Mouse (Mus musculus): ENCODE measurements around the gene Gm28308.

Gene Gm28308

DNA sequence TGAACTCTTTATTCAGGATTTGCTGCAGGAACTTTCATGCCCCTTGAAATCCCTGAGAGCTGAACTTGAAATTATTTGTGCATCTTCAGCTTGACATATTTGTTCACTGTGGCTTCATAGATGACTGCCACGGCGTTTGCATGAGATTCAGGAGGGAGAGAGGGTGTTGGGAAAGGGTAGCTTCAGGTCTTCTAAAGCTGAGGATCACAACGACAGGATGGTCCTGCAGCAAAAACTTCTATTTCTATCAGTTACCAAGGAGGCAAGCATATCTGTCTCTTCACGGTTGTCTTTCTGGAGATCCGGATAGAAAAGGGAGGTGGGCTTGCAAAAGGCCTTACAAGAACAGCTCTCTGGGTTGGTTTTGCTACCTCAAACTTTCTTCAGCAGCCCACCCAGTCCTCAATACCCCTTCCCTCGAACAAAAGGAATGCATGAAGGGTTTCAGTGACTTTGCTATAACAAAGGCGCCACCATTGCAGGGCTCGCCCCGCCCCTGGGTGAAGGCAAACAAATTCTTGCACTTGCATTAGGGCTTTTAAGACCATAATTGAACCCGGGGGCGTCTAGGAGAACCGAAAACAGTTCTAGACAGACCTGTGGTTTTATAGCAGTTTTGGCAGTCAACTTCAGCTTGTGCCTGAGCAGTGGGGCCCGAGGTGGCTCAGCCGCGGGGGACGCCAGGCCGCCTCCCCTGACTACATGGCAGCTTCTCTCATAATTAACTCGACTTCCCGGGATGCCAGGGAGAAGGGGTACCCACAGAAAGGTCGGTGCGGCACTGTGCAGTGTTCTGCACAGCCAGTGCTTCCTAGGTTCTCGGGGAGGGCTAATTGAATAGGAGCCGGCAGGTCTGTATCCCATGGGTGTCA, 34.9 kb upstream of the Gm28308 start:
- intact Hi-C loops (cut with DNase I): no loop called here

DNA sequence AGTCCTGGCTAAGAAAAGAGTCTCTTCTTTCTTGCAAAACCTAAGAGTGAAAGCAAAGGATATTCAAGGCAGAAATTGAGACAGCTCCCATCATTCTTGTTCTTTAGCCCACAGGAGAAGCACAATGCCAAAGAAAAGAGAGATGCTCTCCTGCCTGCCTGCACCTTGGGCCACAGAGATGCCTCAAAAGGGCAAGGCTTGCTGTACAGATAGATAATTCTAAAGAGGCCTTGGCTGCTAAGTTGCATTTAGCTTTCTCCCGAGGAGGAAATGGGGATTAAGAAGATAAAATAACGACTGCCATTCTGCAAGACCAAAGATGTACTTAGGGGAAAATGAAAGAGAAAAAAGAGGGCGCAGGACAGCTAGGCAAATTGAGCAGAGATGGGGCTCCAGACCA, 33.8 kb upstream of the Gm28308 start:
- intact Hi-C loops (cut with DNase I): no loop called here

DNA sequence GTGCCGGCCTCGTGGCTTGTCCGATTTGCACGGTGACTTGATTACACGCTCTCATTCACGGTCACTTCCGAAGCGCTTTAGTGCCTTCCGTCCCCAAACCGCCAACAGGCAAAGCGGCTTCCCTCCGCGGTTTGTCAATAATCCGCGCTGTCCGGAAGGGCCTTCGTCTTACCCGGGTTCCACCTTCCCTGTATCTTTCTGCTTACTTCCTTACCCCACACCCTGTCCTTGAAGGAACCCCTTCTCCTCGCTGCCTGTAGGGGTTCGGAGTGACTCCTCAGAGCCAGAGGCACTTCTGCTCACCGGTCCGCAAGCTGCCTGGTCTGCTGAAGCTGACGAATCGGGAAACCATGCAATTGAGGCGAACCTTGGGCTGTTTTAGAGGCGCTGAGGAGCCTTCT, 33.3 kb upstream of the Gm28308 start:
- intact Hi-C loops (cut with DNase I): no loop called here

DNA sequence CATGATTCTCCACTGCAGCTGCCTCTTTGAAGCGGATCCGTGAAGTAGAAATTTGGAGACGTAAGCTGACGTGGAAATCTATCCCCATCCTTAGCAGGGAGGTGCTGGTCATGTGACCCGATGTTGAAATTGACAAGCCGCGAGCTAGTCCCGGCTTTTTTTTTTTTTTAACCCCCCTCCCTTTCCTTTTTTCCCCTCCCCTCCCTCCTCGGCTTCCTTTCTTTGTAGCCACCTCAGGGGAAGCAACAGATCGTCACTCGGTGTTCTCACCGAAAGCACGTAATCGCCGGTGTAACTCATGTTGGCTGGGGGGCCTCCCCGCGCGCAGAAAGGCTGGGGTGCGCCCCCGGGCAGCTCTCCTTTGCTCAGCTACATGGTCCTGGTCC, 32.6 kb upstream of the Gm28308 start, which contains the start of gene Hoxa11:
Hoxa11 (minus strand) TSS at position 54 of the 386 bp plus-strand sequence.
- intact Hi-C loops (cut with DNase I): no loop called here

DNA sequence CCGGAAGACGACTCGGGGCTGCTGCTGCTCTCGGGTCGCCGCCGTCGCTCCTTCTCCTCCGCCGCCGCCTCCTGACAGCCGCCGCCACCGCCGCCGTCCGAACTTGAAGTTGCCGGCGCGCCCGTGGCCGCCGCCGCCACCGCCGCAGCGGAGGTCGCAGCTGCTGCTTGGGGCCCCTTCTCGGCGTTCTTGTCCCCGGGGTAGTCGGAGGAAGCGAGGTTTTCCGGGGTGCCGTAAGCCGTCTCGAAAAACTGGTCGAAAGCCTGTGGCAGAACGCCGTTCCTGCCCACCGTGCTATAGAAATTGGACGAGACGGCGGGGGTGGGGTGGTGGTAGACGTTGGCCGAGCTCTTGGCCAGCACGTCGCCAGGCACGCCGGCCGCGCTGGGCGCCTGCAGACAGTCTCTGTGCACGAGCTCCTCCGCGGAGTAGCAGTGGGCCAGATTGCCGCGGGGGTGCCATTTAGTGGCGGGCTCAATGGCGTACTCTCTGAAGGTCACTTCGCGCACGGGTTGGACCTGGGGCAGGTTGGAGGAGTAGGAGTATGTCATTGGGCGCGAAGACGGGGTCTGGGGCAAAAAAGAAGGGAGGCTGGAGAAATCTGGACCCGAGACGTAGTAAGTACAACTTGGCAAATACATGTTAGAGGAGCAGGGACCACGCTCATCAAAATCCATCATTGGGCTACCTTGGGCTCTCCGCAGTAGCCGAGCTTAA, 32.1 kb upstream of the Gm28308 start:
- intact Hi-C loops (cut with DNase I): no loop called here

DNA sequence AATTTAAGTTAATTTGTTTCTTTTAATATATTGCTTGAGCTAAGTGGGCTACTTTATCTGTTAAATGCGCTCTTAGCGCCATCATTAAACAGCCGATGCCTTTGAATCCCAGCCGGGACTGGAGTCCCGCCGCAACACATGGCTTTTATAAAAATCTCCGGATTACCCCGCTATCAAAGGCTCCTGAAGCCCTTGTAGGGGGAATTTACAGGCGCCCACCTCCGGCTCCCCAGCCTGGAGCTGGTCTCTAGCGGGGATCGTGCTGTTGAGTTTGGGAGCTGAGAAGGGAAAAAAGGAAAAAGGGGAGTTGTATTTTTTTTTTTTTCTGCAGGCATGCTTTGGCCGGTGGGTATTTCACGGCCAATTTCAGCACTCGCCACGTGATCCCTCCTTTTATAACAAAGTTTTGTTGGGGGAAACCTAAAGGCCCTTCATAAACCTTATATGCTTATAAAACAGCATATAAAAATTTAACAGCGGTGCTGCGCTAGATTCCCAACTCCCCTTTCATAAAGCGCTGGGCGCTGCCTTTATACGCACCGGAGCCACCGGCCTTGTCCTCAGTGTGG, 31.4 kb upstream of the Gm28308 start:
- intact Hi-C loops (cut with DNase I): no loop called here

DNA sequence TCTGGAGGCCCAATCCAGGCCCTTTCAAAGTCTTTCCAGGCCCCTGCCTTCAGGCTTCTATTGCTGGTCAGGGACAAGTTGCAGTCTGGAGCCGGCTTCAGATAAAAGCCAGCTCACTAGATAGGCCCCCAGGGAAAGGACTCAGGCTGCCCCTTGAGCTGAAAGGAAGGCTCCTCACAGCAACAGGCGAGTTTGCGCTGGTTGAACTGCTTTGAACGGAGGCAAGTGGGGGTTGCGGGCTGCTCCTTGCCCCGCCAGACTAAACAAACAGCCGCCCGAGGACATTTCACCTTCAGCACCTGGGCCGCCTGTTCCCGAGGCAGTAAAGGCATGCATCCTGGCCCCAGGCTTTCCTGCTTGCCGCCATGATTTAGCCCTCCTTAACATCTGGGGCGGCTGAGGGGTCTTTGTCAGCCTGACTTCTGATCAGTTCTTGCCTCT, 30.6 kb upstream of the Gm28308 start:
- intact Hi-C loops (cut with DNase I): no loop called here

DNA sequence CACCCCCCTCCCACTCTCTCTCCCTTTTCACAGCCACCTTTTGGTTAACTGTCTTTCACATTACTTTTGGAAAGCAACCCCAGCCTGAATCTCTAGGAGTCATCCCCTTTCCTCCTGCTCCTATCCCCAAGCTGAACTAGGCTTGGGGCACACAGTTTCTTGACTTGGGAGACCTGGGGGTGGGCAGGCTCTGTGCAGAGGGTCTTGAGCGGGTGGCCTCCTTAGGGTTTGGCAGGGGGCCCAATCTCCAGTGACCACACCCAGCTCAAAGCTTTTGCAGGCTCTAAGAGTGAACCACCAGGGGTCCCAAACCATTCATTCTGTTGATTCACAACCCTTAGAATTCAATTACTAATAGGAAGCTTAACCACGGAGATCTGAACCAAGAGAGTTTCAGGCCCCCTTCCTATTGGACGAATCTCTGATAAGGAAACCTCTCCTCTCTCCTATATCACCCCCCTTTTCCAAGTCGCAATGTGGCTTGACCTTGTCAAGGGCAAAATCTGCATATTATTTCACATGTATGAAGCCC, 29.7 kb upstream of the Gm28308 start:
- intact Hi-C loops (cut with DNase I): no loop called here

DNA sequence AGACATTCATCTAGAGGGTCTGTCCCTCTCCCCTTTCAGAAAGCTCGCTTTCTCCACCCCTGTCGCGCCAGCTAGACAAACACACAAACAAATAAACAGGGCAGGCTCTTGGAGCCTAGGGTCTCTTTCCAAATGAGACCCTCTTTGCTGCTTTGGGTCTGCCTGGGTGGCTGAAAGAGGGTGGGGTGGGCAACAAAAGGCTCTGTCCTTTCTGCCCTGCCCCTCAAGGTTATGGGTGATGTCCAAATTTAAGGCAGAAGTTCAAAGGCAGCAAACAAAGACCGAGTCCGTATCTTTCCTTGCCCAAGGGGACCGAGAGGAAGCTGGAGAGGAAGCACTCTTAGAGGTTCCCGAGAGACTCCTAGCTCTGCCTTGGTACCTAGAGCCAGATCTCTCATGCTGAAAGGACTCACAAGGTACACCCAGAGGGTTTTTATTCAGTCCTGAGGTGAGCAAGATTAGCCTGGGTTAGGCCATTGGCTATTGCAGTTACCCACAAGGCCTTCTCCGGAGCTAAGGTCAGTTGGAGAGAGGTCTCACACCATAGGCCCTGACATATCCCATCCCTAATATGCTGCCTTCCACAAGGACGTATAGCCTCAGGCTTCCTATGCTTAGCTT, 28.0 kb upstream of the Gm28308 start:
- intact Hi-C loops (cut with DNase I): no loop called here

DNA sequence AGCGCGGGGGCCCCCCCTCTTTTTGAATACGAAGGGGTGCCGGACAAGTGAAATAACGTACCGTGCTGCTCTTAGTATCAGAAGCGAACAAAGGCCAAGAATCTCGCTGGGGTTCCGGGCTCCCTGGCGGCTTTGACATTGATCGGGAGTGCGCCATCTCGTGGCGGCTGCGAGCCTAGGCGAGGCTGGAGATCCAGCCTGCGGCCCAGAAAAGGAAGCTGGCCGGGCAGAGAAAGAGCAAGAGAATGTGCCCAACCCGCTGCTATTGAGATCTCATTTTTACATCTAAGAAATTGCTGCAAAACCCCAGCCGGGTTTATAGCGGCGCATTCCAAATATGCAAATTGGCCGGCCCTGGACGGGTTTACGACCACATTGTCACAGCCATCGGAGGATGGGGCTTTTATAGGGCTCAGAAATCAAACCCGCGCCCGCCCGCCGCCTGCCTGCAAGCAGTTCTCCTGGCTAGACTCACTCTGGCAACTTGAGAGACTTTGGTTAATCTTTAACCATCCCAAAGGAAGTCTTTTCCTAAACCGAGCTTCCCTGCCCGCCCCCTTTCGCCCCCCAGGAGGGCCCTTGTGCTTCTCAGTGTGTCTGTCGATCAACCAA, 27.4 kb upstream of the Gm28308 start, which contains the start of gene Hoxa10:
Hoxa10 (minus strand) TSS at position 466 of the 612 bp plus-strand sequence.
- intact Hi-C loops (cut with DNase I): no loop called here

DNA sequence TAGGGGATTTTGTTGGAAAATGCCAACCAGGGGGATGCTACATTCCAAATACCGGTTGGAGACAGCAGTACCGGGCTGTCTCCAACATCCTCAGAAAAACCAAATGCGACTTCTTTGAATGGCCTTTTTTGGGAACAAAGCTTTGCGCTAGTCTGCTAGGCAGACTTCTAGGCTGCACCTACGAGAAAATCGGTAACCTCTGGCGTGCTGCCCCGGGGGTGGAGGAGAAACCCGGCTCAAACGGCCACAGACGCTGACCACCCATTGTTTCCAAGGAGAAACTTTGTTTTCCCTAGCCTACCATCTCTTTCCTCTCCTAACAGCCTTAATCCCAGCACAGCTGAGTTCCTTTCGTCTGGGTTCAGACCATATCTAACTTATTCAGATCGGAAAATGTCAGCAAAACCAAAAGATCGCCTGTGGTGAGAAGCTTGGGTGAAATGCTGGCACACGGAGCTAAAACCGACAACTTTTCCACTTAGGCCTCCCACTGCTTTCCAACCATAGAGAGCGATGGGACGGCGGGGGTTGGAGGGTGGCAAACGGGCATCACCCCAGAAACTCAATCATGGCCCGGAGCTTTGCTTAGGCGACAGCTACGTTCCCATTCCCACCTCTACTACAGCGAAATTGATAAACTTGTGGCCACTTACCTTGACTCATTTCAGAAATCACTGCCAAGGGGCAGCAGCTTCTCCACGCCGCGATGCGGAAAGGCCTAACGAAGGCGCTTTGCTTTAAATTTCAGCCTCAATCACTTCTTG, 26.7 kb upstream of the Gm28308 start:
- intact Hi-C loops (cut with DNase I): no loop called here

DNA sequence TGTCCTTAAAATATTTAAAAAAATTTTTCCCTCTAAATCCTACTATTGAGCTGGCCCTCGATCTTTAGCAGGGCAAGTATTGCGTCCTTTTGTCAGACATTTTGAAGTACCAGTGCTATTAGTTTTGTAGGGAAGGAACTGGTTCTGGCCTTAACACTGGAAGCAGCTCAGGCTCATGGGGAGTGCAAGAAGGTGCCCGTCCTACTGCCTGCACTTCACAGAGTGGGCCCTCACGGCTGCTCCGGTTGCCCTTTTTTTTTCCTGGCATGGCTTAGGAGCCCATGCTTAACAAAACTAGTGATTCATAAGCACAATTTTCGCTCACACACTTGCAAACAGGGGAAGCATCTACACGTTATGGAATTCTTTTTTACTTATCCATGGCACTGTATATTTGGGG, 25.8 kb upstream of the Gm28308 start:
- intact Hi-C loops (cut with DNase I): no loop called here

DNA sequence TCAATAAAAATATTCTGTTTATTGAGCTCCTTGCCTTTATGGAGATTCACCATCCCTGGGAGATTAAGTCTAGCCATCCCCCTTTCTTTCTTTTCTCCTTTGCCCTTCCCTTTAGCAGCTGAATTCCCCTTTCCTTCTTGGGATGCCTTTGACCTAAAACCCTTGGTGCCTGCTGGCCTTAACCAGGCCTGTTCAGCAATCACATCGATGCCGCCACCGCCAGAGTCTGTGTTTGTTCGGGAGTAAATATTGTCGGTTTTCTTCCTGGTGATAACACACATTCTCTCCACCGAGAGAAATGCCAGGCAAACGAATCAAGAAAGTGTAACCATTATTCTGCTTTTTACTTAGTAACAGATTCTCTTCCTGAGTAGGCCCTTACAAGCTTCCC, 25.0 kb upstream of the Gm28308 start:
- intact Hi-C loops (cut with DNase I): no loop called here

DNA sequence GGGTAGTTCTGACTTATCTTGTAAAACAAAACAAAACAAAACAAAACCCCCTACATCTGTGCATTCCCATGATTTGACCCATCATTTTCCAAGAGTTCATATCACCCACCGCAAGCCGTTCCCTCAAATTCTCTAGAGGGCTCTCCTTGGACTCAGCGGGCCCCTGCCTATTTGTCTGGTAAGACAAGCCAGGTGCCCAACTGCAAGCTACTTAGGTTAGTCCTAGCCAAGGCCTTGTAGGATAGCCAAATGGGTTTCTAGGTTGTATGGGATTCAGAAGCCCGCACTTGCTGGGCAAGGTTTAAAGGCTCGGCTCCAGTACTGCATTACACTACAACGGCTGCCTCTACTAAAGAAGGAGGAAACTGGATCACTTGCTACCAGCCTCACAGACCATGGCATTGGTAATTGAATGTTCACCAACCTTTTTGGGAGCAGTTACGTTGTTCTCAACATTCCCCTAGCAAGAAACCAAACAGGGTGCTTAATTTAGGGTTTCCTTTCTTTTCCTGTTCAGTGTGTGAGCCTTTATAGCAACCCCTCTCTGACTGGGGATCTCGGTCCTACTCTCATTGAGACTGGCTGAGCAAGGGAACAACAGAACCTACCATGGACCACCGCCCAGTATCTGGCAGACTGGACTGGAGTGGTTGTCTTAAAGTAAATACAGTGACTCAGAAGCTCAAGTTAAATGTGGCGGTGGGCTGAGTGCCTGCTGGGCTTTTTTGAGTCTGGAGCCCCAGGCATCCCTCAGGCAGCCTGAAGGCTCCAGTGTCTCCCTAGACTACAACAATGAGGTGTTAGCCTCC, 24.4 kb upstream of the Gm28308 start:
- intact Hi-C loops (cut with DNase I): no loop called here

DNA sequence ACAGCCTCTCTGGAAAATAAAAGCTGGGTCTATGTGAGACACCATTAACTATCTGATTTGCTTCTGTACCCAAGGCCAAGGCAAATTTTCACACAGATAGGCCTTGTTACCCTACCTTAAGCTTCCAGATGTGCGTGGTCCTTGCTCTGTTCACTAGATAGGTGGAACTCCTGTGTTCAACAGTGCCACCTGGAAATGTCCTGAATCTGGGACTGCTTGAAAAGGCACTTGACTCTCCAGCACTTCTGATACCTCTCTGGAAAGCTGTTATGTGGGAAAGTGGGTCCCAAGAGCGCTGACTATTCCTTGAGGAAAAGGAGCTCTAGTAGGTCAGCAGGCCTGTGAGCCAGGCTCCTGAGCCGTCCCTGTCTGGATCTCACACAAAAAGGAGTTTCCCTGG, 23.7 kb upstream of the Gm28308 start:
- intact Hi-C loops (cut with DNase I): no loop called here

DNA sequence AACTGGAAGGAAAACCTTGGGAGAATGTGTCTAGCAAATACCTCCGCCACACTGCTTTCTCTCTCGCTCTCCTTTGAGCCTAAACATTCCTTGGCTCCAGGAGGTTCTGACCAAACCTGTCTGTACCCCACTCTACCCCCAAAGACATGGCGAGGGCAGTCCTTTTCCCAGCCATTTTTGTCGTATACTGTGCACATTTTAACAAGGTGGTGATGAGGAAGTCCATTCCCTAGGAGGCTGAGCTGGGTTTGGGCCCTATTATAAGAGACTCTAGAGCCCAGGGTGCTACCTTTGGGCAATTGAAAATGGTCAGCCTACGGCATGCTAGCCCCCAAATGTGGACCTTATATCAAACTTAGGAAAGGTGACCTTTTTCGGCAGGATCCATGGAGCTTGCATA, 22.7 kb upstream of the Gm28308 start:
- intact Hi-C loops (cut with DNase I): no loop called here

DNA sequence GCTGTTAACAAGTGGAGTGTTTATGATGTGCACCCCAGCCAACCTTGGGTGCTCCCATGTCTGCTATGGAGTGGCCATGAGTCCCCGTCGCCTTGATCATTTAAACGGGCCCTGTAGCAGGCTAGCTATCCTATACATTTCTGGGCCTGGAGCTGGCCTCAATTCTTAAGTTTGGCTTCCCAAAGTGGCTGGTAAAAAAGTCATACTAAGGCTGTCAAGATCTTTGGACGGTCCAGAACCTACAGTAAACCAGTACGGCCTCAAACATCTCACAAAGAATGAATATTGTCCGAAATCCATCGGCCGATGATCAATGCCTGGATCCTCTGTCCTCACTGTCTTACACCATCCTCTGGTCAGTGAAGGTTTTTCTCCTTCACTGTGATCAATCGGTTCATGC, 22.1 kb upstream of the Gm28308 start:
- intact Hi-C loops (cut with DNase I): no loop called here

DNA sequence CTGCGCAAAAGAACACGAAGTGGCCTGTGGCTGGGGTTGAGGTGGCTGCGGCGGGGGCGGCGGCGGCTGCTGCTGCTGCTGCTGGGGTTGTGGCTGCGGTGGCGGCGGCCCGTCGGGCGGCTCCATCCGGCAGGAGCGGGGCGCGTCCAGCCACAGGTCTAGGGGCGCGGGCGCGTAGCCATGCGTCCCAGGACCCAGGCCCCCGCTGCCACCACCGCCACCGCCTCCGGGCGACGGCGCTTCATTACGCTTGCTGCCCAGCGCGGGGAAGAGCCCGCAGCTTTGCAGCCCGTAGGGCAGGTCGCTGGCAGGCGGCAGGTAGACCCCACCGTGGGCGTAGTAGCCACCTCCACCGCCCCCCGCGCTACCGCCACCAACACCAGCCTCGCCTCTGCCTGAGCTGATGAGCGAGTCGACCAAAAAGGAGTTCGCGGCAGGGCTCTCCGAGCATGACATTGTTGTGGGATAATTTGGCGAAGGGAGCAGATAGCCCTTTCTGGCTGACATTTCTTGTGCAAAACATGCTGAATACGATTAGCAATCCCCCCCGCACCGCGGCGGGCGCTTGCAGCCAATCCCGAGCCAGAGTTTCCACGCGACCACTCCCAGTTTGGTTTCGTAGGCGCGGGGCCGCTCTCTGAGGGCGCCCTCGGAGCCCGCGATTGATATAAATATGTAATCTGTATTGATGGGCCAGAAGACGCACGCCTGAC, 21.4 kb upstream of the Gm28308 start:
- intact Hi-C loops (cut with DNase I): no loop called here

Data from adrenal gland (tissue).